Mouse (Mus musculus) erythroid progenitor cell, adult 5-6 weeks (primary cell): ENCODE results near the gene Zdhhc22. TPM values are rescaled to one million over a fixed set of nuclear protein-coding genes. Genes with fewer than 3 reads are reported as not detected.
A peak's percentile ranks its signal among the peaks of the same experiment; 100 is the strongest.

Experiments used
- ATAC-seq: replicated peaks from 2 replicates; pipeline ENCODE4 v1.8.0; 2016; ENCODE audit warnings: moderate number of reproducible peaks, mild to moderate bottlenecking, moderate TSS enrichment, inconsistent platforms; ENCODE audit not compliant: poor library complexity, low FRiP score, severe bottlenecking
- total RNA-seq, 2 experiments: library from RNA; stranded (forward) in 1 of 2; stranded (reverse) in 1 of 2; fragments of 150-400 nt in 1 of 2; fragments of 186-747, 209-891 nt in 1 of 2; gene quantifications; 2 replicates each; pipeline versions ENCODE4 v1.2.3 to v1.2.4; 2015 to 2017; ENCODE audit warnings: low replicate concordance in 2 of 2

Zdhhc22 gene
- total RNA-seq, 2 experiments from 2014 or later, result not detected

DNA sequence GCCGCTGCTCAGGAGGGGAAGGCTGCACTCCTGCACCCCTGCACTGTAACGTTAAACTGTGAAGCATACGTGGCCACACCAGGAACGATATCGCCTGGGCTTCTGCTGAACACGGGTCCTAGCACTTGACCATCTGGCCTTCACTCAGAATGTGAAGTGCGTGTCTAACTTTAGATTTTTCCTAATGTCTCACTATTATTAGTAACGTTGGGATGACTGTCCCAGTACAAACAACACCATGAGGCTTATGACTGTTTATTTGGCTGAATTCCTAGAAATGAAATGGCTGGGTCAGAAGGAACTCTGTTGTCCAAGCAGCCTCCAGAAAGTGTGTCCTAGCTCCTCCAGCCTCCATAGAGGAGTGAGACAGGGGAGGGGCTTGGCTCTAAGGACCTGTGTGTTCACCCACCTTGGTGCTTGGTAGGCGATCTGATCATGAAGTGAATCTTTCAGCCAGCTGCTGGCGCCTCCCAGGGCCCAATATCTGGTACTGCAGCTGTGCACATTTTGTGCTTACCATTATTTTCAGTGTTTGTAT lies 9.1 kb upstream of the Zdhhc22 start:
- no peak for ATAC-seq

GRCm38 (mm10) chr12:86998699-86999098 lies 8.5 kb upstream of the Zdhhc22 start:
- no peak for ATAC-seq

DNA sequence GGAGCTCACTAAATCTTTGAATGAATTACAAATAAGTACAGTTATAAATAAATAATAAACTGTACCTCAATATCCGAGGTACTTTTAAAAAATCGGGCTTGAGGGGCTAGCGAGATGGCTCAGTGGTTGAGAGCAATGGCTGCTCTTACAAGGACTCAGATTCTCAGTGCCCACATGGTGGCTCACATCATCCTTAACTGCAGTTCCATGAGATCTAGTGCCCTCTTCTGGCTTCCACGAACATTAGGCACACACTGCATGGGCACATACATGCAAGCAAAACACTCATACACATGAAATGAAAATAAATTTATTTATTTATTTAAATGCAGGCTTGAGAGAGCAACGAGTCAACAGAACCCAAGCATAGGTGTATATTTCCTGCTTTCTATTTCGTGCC lies 5.7 kb upstream of the Zdhhc22 start:
- no peak for ATAC-seq

DNA sequence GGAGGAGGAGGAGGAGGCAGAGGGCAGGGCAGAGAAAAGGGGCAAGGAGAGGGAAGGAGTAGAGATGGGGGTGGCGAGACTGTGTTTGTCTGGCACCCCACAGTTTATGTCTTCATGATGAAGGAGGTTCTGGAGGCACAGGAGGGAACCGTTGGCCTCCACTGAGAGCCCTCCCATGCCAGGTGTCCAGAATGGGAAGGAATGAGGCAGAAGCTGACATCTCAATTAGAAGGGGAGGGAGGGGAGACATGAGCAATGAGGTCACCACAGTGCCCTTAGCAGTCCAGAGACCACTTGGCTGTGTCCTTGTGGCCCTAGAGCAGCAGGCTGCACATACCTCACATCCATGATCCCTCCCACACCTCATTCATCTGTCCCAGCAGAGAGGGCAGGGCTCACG lies 4.5 kb upstream of the Zdhhc22 start:
- no peak for ATAC-seq

- no peak for ATAC-seq
Observed at GRCm38 (mm10) chr12:86994166-86994565, 3.9 kb upstream of the Zdhhc22 start.

DNA sequence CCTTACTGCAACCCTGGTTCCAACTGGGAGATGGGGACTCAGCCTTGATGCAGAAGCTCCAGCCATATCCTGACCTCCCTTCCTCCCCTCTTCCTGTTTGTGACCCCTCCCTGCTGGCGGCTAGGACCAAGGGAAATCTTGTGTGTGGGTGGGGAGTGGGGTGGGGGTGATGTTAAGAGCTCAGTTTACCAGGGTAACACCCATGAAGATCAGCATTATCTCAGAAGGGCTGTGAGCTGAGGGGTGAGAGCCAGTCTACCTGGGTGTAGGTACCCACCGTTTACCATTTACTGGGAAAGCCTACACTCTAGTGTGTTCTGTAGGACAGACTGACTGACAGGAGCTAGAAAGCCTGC lies 503 bp upstream of the Zdhhc22 start:
- ATAC-seq, result no peak

GRCm38 (mm10) chr12:86989378-86989777 lies 852 bp downstream of the Zdhhc22 start:
- ATAC-seq, result no peak

DNA sequence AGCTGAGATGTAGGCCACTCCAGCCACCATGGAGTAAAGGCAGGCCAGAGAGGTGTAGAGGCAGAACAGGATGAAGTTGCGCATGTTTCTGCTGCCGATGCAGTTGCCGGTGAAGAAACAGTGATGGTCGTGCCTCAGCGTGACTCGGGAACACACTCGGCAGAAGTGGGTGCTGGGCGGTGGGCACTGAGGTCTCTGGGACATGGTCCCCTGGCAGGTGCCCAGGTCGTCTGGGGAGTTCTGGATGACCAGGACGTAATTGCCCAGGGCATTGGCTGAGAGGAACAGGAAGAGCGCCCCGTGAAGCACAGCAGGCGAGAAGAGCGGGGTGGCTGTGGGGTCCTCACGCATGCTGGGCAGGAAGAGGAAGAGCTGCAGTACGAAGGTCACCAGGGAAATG lies 2.0 kb downstream of the Zdhhc22 start:
- no peak for ATAC-seq

DNA sequence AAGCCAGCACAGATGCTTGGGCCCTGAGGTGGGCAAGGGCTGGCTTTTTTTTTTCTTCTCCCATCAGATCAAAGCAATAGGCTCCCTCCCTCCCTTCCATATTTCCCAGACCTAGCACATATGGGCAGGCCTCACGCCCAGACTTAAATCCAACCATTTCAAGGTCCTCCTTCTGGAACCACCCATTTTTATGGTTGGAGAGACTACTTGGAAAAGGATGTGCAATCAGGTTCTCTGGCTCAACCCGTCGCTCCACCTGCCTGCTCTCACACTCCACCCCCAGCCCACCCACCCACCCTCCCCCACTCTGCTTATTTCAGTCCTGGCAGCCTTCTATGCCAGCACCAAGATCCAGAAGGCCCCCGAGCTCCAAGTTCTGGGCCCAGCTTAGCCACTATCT lies 3.7 kb downstream of the Zdhhc22 start:
- ATAC-seq, result no peak

DNA sequence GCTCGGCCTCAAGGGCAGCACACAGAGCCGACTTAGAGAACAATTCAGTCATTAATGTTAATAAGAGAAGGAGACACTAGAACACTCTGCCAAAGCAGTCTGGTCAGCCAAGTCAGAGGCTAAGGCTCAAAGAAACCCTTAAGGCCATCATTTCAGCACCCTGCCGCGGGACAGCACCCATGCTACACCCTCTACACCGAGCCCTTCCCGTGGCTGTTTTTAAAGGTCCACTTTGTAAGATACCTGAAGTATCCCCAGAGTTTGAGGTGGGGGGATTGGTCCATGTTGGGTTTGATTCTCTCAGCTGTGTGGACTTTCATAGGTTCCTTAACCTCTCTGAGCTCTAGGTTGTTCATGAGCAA lies 6.1 kb downstream of the Zdhhc22 start:
- ATAC-seq, result no peak

DNA sequence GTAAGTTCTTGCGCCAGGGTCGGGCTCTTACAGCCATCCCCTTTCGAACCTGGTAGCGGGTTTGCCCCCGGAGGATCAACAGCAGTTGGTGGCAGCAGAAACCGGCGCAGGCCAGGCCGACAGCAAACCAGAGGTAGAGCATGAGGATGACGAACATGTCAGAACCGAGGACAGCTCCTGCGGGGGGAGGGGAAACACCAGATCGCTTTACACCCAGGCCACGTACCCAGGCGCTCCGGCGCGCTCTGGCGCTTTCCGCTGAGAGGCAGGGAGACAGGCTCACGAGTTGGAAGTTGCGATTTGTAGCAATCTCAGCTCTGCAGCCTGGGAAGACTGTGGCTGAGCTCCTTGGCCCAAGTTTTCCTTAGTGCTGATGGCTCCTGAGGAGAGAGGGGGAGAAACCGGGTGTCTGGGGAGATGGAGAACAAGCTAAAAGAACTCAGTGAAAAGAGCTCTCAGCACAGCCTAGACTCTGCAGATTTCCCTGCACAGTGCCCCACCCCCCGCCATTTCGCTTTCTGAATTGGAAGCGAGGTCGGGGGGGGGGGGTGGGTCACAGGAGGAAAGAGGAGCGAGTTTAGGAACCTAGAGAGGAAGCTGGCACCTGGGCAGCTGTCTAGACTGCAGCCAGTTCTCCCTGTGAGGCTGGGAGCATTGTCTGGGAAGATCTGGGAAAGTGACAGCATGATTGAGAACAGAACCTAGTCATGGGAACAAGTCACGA lies 6.6 kb downstream of the Zdhhc22 start:
- no peak for ATAC-seq

DNA sequence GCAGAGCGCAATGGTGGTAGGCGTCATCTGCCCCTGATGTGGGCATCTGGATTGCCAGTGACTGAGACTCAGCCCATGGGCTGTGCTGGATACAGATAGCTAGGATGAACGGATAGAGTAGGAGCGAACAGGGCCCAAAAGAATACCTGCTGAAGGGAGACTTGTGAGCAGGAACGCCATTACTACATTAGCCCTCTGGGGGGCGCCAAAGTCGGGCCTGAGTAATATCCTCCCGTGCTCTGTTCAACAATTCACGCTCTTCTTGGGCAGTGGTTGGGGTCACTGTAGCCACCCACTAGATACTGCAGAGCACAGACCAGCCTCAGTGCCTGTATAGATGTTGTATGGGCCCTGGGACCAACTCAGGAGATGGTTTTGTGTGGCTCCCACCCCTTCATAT lies 9.1 kb downstream of the Zdhhc22 start:
- no peak for ATAC-seq

DNA sequence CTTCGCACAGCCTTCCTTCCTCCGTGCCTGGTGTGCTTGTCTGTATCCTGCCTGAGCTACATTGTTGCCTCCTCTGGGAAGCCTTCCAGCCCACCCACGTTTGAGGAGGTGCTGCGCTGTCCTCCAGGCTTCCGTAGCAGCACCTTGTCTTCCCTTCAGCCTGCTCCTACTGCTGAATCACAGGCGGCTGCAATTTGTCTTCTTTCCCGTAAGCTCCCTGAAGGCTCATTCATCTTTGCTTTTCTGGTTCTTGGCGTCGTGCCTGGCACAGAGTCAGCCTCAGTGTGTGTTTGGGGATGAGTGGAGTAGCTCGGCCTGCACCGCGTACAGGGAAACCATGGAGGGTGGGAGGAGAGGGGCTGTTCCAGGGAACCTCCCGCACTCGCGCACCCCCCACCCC lies 12.4 kb downstream of the Zdhhc22 start:
- no peak for ATAC-seq

- ATAC-seq, result no peak
Observed at GRCm38 (mm10) chr12:86976511-86977168, 13.6 kb downstream of the Zdhhc22 start.

DNA sequence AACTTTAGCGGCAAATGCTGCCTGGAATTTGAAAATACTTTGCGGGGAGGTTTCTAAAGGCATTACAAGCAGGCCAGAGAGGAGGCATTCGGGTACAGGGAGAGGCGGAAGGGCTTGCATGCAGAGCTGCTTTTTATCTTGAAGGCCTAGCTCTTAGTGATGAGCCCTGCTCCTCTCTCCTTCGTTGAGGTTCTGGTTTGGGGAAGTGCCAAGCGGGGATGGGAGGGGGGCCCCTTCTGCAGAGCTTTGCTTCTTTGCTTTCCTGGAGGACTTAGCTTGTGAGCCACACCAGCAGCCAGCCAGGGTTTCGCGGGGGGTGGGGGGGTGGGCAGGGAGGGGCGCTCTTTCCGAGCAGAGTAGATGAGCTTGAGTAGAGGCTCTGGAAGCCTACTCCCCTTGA lies 14.5 kb downstream of the Zdhhc22 start:
- no peak for ATAC-seq

DNA sequence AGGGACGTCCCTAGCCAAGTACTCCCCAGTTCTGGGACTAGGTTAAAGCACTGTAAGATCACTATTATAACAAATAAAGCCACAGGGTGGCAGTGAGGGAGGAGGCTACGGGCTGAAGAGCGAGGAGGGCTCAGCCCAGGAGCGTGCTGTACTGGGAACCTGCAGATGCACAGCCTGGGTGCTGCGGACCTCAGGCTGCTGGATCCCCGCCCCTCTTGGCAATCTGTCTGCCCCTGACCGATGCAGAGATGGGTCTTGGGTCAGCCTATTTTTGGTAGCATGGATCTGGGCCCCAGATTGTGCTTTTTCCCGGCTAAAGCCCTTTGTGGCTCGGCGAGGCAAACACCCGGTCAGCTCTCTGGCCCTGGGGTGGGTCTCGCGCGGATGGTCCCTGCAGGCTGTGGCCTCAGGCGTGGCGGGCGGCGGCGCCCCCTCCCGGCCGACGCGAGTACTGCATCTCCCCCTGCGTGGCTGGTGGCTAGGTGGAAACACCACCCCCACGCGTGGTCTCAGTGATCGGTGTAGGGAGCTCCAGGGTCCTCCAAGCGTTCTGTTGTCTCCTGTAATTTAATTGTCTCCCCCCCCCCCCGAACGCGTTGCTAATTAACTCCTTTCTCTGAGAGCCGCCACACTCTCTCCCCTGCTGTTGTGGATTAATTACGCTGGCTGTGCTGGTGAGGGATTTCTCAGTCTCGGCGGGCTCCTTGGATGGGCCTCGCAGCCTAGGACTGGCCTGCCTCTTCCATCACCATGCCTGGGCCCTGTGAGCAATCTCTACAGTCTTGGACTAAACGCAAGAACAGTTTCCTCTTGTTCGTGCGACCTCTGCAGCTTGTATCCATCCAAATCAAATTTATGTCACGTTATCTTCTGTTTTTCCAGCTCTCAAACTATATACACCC lies 15.6 kb downstream of the Zdhhc22 start:
- peak; percentile 50; the same call in 1 of the 2 replicates for ATAC-seq

DNA sequence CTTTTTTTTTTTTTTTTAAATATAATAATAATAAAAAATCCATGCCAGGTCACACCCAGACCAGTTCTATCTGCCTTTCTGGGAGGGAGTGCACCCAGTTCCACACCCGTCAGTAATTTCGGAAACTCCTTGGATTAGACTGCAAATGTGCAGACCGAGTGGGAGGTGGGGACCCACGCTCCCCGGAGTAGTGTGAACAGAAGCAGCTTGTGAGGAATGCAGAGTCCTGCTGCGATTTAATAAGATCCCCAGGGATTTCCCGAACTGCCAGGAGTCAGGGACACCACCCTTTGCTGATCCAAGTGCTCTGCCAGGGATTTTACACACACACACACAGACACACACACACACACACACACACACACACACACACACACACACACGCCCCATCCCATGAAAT lies 16.5 kb downstream of the Zdhhc22 start:
- ATAC-seq, result no peak

GRCm38 (mm10) chr12:86973216-86973615 lies 17.0 kb downstream of the Zdhhc22 start:
- no peak for ATAC-seq

DNA sequence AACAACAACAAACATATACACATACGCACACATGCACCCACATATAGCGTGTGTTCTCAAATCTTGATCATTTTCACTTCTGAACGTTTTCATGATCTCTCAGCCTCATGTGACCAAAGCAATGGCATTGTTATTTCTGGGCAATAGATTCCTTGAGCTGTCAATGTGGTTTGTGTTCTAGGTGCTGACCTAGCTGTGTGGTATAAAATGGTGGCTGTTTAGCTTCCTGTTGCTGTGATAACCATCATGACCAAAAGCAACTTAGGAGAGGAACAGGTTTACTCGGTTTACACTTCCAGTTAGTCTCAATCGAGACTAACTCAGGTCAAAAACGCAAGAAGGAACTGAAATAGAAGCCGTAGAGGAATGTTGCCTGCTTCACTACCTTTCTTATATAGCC lies 19.1 kb downstream of the Zdhhc22 start:
- ATAC-seq, result no peak

- ATAC-seq, result no peak
Observed at GRCm38 (mm10) chr12:86969220-86969601, 21.0 kb downstream of the Zdhhc22 start.
